Mouse (Mus musculus) thymus, postnatal 14 days (tissue): Measurements from ENCODE around the gene Col1a2.

ENCODE experiments used
- DNase-seq: peaks from one replicate; pipeline ENCODE4 v3.0.0; 2021

Col1a2 gene

DNA sequence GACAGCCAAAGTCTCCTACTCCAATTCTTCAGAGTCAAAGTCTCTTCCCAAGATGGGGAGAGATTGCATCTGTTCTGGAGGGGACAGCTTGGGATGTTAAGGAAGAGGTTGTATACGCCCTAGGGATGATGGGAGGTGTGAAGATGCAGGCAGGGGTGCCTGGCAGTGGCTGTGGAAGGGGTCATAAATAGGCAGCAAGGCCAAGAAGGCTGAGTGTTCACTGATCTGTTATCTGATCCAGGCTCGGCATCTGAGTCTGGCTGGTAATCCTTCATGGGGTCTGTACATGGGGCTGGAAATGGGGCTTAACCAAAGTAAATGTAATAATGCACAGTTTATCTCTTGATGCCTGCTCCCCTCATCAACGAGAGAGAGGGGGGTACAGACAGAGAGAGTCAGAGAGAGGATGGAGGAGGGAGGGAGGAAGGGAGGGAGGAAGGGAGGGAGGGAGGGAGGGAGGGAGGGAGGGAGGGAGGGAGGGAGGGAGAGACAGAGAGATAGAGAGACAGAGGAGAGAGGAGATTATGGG lies at the start of gene Col1a2:
Gene Col1a2, plus strand, starts transcription at position 212 of the 529 bp plus-strand sequence.
- no peak for DNase-seq

DNA sequence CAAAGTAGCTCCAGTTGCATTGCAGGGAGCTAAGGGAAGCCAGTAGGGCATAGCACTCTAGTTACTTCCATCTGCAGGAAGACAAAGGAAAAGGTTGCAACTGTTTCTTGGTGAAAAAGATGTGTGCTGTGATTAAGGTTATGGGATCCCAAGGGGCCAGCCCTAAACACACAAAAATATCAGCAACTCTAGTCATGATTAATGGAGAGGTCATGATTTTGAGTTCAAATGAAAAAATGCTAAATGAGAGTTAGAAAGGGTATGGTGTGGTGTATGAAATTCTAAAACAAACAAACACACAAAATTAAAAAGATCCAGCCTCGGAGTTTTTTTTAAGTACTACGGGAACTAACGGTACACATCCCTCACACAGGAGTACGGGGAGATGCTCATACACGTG lies 49.1 kb upstream of the Col1a2 start:
- no peak for DNase-seq

DNA sequence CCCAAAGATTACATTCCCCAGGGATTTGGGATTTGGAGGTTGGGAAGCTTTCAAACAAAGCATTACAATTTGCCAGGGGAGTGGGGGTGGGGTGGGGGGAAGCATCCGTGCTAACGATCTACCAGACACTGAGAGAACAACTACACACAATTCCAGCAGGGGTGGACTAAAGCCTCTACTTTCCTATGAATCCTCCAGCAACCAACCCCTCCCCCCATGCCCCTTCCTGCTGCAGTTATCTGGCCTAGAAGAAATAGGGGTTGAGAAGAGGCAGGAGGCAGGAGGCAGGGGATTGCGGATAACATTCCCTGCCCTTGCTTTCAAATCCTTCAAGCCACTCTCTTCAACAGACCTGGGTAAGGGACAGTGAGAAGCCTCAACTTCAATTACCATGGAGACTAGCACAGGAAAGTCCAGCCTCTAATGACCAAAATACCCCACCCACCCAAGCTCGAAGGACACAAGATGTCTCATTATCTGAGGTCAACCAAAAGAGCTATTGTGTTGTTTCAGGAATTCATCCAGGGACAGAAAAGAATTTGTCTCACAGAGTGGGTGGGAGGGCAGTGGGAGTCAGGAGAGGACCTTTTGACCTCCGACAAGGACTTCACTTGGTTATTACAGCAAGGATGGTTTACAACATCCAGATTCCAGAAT lies 48.5 kb upstream of the Col1a2 start:
- no peak for DNase-seq

- DNase-seq, result no peak
Measured at GRCm38 (mm10) chr6:4456691-4457447, 47.7 kb upstream of the Col1a2 start.

DNA sequence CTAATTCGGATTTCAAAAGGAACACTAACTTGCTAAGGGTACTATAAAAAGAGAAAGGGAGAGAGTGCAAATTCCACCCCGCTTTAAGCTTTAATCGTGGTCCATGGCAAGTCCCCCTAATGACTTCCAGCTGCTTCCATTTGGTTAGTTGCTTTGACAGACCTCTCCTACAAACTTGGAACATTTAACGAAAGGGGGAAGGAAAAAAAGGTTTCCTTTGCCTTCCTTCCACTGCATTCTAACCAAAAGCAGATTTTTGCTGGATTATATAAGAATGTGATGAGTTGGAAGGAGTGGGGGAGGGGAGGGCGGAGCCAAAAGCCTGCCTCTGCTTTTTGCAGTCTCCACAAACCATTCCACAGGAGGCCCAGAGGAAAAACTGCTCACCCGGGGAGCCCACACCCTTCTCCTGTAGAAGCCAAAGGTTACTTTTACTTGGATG lies 47.0 kb upstream of the Col1a2 start:
- DNase-seq, result no peak

DNA sequence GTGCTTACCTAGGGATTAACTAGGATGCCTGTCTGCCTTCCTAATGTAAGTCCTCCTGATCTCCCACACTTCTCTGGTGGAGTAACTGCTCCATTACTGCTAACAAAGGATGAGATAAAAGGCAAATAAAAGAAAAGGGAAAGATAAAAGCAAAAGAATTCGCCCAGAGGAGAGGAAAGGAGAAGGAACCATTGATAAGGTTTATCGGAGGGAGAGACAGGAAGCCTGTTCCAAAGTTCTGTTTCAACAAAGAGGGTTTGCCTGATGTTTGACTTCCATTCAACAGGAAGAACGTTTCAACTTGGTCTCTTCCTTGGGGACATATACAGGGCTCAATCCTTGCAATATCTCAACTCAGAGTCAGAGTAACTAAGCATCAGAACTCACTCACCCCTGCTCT lies 39.3 kb upstream of the Col1a2 start:
- DNase-seq, result no peak

DNA sequence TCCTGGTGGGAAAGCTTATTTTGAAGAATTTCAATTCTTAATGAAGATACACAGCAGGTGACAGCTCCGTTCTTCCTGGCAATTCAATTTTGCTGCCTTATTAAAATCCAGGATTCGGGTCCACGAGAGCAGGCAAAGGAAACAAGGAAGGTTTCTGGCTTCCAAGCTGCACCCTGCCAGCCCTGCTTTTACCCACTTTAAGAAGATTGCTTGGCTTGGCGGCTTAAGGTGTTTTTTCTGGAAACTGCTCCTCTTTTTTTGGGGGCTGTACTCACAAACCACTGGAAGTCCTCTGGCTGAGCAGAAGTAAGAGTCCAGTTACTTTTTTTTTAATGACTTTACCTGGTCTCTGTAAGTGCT lies 21.1 kb upstream of the Col1a2 start:
- DNase-seq, result no peak

DNA sequence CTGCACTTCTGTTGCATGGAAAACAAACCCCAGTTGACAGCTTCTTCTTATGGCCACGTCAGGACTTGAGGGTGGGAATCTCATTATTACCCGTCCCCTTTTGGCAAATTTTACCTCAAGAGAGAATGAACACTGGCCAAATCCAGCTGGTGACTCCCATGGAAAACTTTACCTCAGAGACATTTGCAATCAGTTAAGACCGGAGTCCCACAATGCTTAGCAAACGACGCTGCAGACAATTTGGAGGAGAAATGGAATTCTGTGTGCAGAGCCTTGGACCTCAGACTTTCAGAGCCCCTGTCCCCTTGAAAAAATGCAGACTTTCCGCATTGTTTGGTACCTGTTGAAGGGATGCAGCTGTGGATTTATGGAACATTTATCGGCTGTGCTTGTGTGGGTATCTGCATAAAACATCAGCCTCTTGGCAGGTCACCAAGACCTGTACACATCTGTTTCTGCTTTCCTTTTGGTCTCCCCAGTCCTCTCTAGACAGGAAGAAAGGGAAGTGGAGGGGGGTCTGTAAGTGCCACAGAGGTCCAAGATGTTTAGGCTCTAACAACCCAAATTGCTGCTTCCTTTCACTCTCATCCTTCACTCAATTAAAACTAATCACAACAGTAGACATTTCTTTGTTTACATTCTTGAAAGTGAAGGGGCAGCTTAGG lies 20.5 kb upstream of the Col1a2 start:
- no peak for DNase-seq

GRCm38 (mm10) chr6:4488349-4488748 lies 16.3 kb upstream of the Col1a2 start:
- no peak for DNase-seq

GRCm38 (mm10) chr6:4488966-4489365 lies 15.6 kb upstream of the Col1a2 start:
- DNase-seq, result no peak

DNA sequence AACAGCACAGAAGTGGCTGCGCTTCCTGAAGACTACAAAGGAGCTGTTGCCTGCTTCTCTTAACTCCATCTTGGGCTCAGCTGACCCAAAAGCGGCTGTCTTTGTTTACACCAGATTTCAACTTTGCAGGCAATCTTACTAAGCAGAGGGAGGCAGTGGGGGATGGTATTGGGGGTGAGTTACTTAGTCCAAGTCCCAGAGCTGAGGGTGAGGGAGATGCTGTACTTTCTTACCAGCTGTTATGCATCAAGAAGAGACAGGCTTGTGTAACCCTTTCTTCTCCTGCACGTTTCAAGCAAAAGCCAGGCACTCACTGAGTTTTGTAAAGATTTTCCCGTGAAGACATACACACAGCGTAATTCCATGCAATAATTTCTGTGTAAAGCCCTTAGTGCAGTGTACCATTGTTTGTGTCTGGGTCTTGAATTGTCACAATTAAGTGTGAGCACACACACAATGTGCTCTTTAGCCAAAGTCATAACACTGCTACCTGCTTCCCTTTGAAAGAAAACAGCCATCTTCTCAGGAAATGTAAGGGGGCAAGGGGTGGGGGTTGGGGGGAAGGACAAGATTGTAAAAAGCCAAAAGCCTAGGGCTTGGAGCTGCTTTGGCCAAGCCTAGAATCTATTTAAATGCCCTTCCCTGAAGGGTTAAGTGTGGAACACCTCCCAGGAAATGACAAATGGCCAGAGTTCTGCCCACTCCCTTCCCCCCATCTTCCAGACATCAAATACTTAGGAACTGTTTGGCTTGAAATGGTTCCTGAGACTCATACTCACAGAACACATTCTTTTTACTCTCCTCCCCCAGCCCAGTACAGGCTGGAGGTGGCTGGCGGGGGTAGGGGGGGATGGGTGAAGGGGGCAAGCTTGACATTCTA lies 15.0 kb upstream of the Col1a2 start:
- DNase-seq, result no peak

DNA sequence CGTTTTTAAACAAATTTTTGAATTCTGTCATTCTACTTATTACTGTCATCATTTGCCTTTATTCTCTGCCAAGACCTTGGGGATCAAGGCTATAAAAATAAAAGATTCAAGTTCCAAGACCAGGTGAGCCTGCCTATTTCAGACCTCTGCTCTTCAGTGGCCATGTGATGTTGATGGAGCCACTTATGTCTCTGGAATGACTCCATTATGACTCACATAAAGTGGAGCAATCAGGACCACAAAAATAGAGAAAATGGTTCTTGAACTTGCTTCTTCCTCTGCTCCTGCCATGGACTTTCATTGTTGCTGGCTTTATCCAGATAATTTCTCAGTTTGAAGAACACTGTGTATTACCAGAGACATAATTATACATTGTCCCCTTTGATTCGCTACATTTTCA lies 10.9 kb upstream of the Col1a2 start:
- DNase-seq, result no peak

GRCm38 (mm10) chr6:4496428-4496827 lies 8.2 kb upstream of the Col1a2 start:
- no peak for DNase-seq

DNA sequence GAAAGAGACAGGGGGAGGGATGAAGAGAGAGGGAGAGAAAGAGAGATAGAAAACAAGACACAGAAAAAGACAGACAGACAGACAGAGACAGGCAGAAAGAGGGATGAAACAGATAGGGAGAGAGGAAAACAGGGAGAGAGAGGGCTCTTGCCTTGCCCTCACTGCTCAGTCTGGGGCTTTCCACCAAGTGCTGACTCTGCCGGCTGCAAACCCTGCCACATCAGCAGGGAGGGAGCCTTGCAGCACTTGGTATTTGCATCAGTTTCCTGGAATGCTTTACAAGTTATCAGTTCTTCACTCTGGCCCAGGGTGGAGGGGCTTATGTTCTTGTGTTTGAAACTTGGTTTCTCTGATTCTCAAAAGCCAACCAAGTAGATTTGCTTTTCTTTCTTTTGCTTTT lies 1.5 kb upstream of the Col1a2 start:
- DNase-seq, result no peak

GRCm38 (mm10) chr6:4505158-4505997 lies 764 bp downstream of the Col1a2 start:
- no peak for DNase-seq

GRCm38 (mm10) chr6:4506106-4506505 lies 1.5 kb downstream of the Col1a2 start:
- no peak for DNase-seq

- DNase-seq, result no peak
Measured at GRCm38 (mm10) chr6:4506791-4507190, 2.2 kb downstream of the Col1a2 start.

GRCm38 (mm10) chr6:4507323-4507722 lies 2.7 kb downstream of the Col1a2 start:
- no peak for DNase-seq

- DNase-seq, result no peak
Measured at GRCm38 (mm10) chr6:4508279-4508678, 3.7 kb downstream of the Col1a2 start.

DNA sequence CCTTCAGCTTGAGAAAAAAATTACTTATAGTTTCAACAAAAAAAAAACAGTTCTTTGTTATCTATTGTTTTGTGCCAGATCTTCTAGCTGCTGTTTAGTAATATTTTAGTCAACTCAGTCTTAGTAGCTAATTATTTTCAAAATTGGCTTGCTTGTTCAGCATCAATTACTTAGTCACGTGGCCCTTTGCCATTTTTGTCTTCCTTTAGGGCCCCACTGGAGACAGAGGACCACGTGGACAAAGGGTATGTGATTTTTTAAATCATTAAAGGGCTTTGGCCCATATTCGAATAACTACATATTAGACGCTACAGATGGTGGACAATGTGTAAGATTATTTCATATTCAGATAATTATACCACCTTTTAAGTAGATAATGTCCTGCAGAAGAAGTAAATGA lies 4.8 kb downstream of the Col1a2 start:
- DNase-seq, result no peak

DNA sequence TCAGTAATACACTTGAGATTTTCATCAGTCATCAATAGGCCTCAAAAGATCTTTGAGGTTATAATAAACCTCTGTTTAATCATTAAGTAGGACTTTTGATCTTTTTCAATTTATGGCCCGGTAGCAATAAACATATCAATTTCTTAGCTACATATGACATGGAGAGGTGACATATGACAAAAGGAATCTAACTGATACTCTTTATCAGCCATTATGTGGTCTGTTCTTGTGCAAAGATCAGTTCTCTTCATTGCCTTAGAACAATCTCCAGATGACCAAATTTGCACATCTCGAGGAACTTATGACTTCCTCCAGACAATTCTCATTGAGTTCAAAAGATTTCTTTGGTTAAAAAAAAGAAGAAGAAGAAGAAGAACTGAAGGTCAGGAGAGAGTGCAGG lies 10.1 kb downstream of the Col1a2 start:
- DNase-seq, result no peak

DNA sequence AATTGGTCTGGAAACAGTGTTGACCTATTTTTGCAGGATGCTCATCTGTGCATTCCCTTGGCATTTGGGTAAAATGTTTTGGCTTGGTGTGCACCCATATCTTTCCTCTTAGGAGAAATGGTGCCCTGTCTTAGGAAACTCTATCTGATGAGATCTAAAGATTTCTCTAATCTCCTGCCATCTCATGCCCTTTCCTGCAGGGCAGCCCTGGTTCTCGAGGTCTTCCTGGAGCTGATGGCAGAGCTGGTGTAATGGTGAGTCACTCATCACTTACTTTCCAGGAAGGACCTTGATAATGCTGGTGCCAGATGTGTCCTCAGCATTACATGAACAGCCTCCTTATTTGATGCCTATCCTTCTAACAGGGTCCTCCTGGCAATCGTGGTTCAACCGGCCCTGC lies 16.4 kb downstream of the Col1a2 start:
- DNase-seq, result no peak
